ENCODE assay signal across 12 mouse cellular contexts in genomic region chr10:21688513-21688912, GRCm38 (mm10).
"Had no signal": no experiment of that assay in that cellular context is flagged by ENCODE, and none has a peak within 500 bp of the region (broad histone marks: within the 10 kb centered on the region; RNA-seq: fewer than 3 reads in every experiment).

No protein-coding gene starts in this region.

- H3K9ac ChIP-seq: limb, embryonic 15.5 days; liver, embryonic 13.5 days; neural tube, embryonic 13.5 days had no signal

- H3K27ac ChIP-seq: left cerebral cortex, adult 2 months; limb, embryonic 15.5 days; liver, embryonic 13.5 days; midbrain, embryonic 10.5 days; neural tube, embryonic 13.5 days had no signal

- H3K4me3 ChIP-seq: left cerebral cortex, adult 2 months; limb, embryonic 15.5 days; liver, embryonic 13.5 days; midbrain, embryonic 10.5 days; neural tube, embryonic 13.5 days had no signal

- H3K4me1 ChIP-seq: limb, embryonic 15.5 days; neural tube, embryonic 13.5 days had no signal

- H3K9me3 ChIP-seq: limb, embryonic 15.5 days; liver, embryonic 13.5 days; midbrain, embryonic 10.5 days; neural tube, embryonic 13.5 days had no signal

- H3K36me3 ChIP-seq: limb, embryonic 15.5 days; liver, embryonic 13.5 days; midbrain, embryonic 10.5 days; neural tube, embryonic 13.5 days had no signal

- DNase-seq: kidney, adult 18-20 months; kidney, postnatal 14 days; liver, embryonic 13.5 days; lung, adult 18-20 months; lung, postnatal 4 days; retina, postnatal 1 day had no signal

- H3K4me2 ChIP-seq: limb, embryonic 15.5 days; liver, embryonic 13.5 days; neural tube, embryonic 13.5 days had no signal

- H3K27me3 ChIP-seq: limb, embryonic 15.5 days; liver, embryonic 13.5 days; neural tube, embryonic 13.5 days had no signal

- ATAC-seq: lung, postnatal 0 days; midbrain, embryonic 16.5 days had no signal
